Mouse (Mus musculus) embryonic fibroblast, embryonic 13.5 days (primary cell): ENCODE data around the gene Pex10.
A peak's percentile ranks its signal among the peaks of the same experiment; 100 is the strongest.

ENCODE experiments used
- CTCF ChIP-seq: IDR thresholded peaks from 2 replicates; pipeline ENCODE4 v1.5.1; 2011; ENCODE audit warnings: mild to moderate bottlenecking, control low read depth, low read length, moderate library complexity, borderline replicate concordance; ENCODE audit not compliant: insufficient read depth
- POLR2A ChIP-seq: IDR thresholded peaks from 2 replicates; pipeline ENCODE4 v1.6.1; 2011; ENCODE audit warnings: low read depth, mild to moderate bottlenecking, control low read depth, low read length, moderate library complexity

DNA sequence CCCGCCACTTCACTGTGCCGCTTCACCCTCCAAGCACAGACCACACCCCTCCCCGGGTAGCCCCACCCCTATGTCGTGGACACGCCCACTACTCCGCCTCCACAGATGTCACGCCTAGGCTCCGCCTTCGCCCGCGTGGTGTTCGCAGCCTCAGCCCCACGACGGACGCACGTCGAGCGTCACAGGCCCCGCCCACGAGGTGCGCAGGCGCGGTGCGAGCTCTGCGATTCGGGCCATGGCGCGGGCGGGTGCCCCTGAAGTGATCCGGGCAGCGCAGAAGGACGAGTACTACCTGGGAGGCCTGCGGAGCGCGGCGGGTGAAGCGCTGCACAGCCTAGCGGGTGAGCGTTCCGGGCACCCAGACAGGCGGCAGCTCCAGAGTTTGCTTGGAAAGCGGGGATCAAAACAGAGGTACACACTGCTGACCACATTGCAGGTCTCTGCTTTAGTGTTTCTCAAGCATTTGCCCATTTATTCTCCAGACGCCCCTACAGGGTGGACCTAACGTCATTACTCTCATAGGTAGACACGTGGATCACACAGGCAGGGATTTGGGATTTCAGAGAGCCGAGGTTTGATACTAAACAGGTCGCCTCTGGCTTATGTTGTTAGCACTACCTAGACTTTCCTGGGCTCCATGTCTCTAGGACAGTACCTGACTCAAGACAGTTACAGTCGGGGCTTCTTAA, at the start of gene Pex10:
- TF ChIP-seq CTCF (no peak), POLR2A (peak; percentile 85)
